Mouse (Mus musculus) adrenal gland, postnatal 36 days (tissue): ENCODE measurements around the gene Ppp1r3e. TPM values are rescaled to one million over a fixed set of nuclear protein-coding genes. Genes with fewer than 3 reads are reported as not detected.

Experiments used
- DNase-seq, 2 experiments: peaks; one replicate each; pipeline ENCODE4 v3.0.0; 2021; ENCODE audit warnings: mixed read lengths in 1 of 2
- total RNA-seq, 2 experiments: library from RNA; stranded (reverse); gene quantifications; 2 replicates each; pipeline ENCODE4 v1.2.3; 2021

Gene Ppp1r3e
- total RNA-seq, 2 experiments from 2014 or later, result 17.8 to 19.2 TPM

GRCm38 (mm10) chr14:54883154-54884021 lies 6.0 kb upstream of the Ppp1r3e start, which contains the start of the genes Bcl2l2 and Gm20521:
Gene Bcl2l2 (plus strand): TSS chr14:54883377.
Gene Gm20521 (plus strand): TSS chr14:54883441.
- peak; percentile 89 to 94 for DNase-seq

GRCm38 (mm10) chr14:54876539-54877047 lies 757 bp downstream of the Ppp1r3e start:
- DNase-seq, result peak; percentile 95 to 97

- no peak for DNase-seq
These were observed 1.4 kb downstream of the Ppp1r3e start for GRCm38 (mm10) chr14:54875844-54876538.

GRCm38 (mm10) chr14:54874165-54874564 lies 3.2 kb downstream of the Ppp1r3e start:
- no peak for DNase-seq

GRCm38 (mm10) chr14:54870861-54871260 lies 6.5 kb downstream of the Ppp1r3e start, which contains the start of gene Homez:
Gene Homez (minus strand): TSS chr14:54870961.
- no peak for DNase-seq

- no peak for DNase-seq
These were observed 9.3 kb downstream of the Ppp1r3e start for GRCm38 (mm10) chr14:54868026-54868425.

- DNase-seq, result peak in 1 of 2 experiments; percentile 27
These were observed 10.4 kb downstream of the Ppp1r3e start for GRCm38 (mm10) chr14:54866936-54867335.

- DNase-seq, result no peak
These were observed 11.1 kb downstream of the Ppp1r3e start for GRCm38 (mm10) chr14:54866268-54866667.

GRCm38 (mm10) chr14:54865626-54866025 lies 11.7 kb downstream of the Ppp1r3e start:
- DNase-seq, result no peak

GRCm38 (mm10) chr14:54864313-54865036 lies 12.9 kb downstream of the Ppp1r3e start:
- no peak for DNase-seq

GRCm38 (mm10) chr14:54863501-54864312 lies 13.6 kb downstream of the Ppp1r3e start:
- peak; percentile 96 for DNase-seq

GRCm38 (mm10) chr14:54860511-54860910 lies 16.8 kb downstream of the Ppp1r3e start:
- DNase-seq, result peak; percentile 66 to 75

GRCm38 (mm10) chr14:54857891-54858290 lies 19.5 kb downstream of the Ppp1r3e start:
- no peak for DNase-seq

GRCm38 (mm10) chr14:54856703-54857102 lies 20.6 kb downstream of the Ppp1r3e start:
- DNase-seq, result no peak

- no peak for DNase-seq
These were observed 21.6 kb downstream of the Ppp1r3e start for GRCm38 (mm10) chr14:54855726-54856125.

- peak; percentile 21 to 51 for DNase-seq
These were observed 33.9 kb downstream of the Ppp1r3e start for GRCm38 (mm10) chr14:54843461-54843860.

- no peak for DNase-seq
These were observed 53.6 kb downstream of the Ppp1r3e start for GRCm38 (mm10) chr14:54823716-54824115.
